Mouse (Mus musculus) bone marrow, adult 2 months (tissue): ENCODE measurements around the gene Mpv17l2.

ENCODE experiments used
- CTCF ChIP-seq: fragments of 200-500 bp; IDR thresholded peaks from 2 replicates; pipeline ENCODE4 v1.5.1; 2011; ENCODE audit warnings: low read length, control low read depth; ENCODE audit not compliant: control insufficient read depth, insufficient read depth
- POLR2A ChIP-seq: fragments of 200-500 bp; IDR thresholded peaks from 2 replicates; pipeline ENCODE4 v1.6.1; 2011; ENCODE audit warnings: low read depth, mild to moderate bottlenecking, control low read depth, low read length, borderline replicate concordance; ENCODE audit not compliant: control insufficient read depth

DNA sequence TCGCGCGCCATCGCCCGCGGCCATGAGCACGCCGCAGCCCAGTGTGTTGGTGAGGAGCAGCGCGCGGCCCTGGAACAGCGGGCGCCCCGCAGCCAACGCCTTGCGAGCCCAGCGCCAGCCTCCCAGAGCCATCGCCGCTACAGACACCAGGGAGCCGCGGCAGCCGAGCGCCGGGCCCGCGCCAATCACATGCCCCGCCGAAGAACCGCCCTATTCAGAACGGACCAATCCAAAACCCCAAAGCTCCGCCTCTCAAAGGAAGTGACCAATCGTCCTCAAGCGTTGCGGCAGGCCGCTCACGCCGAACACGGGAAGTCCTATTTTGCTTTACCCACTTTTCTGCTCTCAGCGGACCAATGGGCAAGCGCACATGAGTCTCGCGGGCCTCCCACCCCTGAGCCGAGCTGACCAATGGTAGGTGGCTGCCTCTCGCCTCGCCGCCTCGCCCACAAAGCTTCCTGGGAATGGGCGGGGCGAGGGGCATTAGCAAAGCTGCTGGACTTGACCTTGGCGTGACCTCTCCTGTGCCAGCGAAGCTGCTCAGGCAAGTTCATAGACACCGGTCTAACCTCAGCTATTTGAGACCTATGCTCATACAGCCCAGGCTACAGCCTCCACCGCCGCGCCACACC is at the start of gene Mpv17l2:
- TF ChIP-seq CTCF (no peak), POLR2A (peak; percentile 84)
